Mouse (Mus musculus) kidney, adult 11 months (tissue): ENCODE results near the gene Pla2g12b.
"Not testable (repeated sequence)": the region's sequence is repeated elsewhere in the genome, so short reads cannot be mapped to it uniquely, and the experiment has no call there.

Source experiments
- DNase-seq: peaks from one replicate; pipeline ENCODE4 v3.0.0; 2022

Gene Pla2g12b

DNA sequence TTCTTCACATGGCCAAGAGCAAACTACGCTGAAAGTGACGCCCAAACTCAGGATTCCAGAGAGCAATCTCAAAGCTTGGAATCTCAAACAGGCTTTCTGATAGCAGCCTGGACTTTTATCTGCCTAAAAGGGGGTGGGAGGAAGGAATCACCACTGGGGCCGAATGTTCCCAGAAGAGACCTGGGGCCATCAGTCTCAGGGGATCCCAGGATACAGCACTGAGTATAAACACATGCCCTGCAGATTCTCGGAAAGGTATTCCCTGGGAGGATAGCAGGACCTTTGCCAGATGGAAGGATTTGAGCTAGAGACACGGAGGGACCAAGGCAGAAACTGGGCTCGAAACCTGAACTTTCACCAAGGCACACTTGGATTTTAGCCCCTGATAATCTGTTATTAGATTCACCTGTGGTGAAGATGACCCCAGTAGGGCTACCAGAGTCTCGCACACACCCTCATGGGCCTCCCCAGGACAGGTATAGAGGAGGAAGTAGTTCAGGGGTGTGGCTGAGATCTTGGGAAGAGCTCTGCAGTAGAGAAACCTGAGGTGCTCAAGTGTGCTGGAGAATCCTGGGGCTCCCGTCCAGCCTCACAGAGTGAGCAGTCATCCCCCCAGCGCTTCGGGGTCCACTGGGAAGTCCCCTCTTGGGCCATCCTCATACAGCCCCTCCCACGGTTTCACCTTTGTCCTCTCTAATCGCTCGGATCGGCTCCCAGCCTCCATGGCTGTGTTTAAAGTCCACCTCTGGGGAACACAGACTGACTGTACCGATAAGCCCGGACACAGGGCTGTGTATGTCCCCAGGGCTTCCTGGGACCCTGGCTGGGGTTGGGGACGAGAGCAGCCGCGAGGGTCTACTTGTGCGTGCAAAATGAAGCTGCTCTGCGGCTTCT, at the start of gene Pla2g12b:
Gene Pla2g12b, plus strand, starts transcription at position 762 of the 894 bp plus-strand sequence.
- no peak for DNase-seq

DNA sequence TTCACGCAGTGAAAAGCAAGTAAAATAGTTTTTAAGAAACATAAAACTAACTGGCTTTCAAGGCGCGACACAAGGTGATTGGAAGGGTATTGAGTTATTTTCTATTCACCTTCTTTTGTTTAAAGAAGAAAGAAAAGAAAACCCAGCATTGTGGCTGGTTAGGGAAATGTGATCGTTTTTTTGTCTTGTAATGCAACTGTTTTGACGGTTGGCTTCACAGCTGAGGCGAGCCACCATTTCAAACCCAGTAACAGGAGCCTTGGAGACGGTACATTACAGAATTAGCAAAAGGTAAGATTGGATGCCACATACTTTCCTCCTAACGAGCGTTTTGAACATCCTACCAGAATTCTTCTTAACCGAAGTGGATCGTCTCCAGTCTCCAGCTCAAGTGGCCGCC, 49.3 kb upstream of the Pla2g12b start:
- no peak for DNase-seq

DNA sequence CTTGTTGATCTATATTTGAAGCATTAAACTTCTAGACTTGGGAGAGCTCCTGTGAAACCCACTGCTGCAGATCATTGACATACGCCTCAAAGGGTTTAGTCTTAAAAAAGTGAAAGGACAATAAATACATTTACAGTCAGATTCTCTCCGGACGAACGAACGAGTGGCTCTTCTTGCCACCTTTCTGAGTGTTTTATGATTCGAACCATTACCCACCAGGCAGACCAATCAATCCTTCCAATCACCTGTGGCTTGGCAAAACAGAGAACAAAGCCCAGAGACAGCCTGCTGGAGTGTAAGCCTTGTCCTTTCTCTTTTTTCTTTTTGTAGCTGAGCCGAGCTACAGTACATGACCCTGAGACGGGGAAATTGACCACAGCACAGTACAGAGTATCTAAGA, 48.4 kb upstream of the Pla2g12b start:
- no peak for DNase-seq

DNA sequence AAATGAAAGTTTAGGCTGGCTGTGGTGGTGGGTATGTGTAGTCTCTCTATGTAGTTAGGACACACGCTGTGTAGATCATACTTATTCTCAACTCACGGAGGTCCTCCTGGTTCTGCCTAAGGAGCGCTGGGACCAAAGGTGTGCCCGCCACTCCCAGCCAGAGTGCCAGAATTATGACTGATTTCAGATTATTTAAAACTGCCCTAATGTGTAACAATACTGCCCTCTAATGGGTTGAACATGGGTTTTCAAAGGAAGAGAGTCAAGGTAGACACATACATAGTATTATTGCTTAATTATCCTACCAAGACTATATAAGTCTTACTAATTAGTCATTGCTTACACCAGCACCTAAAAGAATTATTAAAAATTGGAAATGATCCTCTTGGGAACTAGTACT, 44.7 kb upstream of the Pla2g12b start:
- no peak for DNase-seq

DNA sequence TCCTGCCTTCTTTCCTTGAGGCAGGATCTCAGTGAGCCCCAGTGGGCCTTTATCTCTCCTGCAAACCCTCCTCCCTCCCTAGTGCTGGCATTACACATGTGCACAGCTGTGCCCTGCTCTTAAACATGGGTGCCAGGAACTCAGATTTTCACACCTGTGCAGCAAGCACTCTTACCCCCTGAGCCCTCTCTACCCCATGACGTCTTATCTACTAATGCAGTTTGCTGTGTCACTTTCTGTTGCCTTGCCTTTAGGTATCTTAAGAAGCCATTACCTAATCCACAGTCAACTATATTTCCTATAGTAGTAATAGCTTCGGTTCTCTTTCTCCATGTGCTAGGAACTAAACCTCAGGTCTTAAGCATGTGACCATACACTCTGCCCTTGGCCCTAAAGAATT, 40.3 kb upstream of the Pla2g12b start:
- DNase-seq, result no peak

DNA sequence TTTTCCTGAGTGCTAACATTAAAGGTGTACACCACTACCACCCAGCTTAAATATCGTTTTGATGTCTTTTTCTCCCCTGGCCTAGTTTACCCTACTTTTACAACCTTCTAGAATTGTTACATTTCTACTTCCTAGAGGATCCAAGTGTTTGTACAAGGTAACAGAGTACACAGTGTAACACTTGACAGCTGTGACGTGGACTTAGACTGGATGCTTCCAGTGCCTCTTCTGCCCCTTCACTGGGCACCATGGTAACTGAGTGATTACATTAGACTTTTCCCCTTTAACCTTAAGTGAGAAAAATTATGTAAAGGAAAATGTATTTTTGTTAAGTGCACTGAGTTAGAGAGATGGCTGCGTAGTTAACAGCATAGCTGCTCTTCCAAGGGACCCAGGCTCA, 38.9 kb upstream of the Pla2g12b start:
- DNase-seq, result no peak

DNA sequence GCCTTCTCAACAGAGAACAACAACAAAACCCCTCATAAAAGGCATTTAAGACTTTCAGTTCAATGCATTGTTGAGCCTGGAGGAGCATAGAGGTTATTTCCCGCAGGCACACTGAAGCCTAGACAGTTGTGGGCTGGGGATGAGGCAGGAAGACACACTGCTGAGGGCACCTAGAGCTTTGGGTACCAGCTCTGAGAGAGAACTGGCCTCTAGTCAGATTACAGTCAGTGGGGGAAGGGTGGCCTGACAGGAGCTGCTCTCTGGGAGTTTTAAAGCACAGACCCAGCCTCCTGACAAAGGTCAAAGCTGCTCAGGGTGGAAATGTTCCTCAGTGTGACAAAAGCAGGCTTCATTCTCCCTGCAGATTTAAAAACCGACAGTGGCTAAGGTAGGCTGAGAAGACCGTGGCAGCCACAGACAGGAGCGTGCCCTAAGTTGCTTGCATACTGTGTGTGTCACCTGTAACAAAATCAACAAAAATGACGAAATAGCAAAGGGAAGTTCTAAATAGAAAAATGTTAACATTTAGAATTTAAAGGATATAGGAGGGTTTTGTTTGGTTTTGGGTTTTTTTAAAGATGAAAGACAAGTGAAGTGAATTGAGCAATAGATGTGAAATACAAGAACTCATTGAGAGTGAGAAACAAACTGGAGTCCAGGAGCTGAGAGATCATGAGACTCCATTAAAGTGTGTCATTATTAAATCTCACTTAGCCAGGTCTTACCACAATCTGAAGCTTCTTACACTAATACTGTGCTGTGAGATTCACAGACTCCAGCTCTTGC, 37.5 kb upstream of the Pla2g12b start:
- DNase-seq, result no peak

DNA sequence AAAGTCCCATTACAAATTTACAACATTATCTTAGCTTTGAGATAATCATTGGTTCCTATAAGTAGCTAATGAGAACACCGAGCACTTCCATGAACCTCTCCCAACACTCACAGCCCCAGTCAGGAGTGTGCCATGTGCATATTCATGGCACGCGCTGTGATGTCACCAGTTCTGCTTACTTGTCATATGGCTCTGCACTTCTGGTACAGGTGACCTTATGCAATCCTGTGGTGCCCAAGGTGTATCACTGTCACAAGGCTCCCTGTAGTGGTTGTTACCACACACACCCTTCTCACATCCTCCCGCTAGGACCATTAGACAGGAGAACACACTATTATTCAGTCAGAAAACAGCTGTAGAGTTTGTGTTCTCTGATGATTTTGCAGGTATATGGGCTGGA, 36.7 kb upstream of the Pla2g12b start:
- no peak for DNase-seq

DNA sequence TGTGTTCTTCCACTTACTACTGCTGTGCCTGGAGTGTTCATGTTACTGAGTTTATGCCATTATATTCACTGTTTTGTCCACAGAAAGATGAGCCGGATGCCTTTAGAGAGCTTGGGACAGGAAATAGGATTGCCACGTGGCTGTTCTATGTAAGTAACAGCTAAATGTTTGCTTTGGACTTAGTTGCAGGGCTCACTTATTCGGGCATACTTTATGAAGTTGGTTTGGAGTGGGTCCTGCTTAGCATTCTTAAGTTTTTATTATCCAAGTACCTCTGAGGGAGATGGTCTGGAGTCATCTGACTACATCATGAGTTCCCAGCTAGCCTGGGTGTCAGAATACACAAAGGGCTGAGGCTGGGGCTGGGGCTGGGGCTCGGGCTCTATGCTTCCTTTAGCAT, 36.3 kb upstream of the Pla2g12b start:
- no peak for DNase-seq

DNA sequence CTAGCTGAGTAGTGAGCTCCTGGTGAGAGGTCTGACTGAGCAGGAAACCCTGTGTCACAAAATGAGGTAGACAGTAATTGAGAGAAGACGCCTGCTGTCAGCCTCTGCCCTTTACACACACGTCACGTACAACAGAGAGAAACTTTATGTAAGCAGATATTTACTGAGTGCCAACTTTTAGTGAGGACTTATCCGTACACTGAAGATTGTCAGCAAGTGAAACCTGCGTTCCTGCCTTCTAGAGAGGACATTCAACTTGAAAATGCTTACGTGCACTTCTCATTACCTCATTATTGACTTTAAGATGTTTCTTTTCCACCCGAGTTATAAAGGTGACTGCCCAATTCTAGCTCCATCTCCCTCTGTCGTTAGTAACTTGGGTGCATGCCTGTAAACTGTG, 34.7 kb upstream of the Pla2g12b start:
- DNase-seq, result no peak

DNA sequence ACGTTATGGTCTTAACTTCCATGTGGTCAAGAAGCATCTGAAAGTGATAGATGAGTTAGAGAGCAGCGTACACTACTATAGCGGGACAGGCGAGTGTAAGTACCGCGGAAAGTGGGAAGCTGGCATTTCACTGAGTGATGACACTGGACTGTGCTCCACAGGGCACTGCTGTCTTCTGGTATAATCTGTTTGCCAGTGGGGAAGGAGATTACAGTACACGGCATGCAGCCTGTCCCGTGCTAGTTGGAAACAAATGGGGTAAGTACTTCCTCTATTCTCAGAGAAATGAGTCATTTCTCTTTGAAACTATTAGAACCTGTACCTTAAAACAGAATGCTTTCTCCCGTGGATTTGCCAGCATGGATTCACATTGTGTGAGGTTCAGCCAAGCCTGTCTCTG, 34.0 kb upstream of the Pla2g12b start:
- DNase-seq, result no peak

DNA sequence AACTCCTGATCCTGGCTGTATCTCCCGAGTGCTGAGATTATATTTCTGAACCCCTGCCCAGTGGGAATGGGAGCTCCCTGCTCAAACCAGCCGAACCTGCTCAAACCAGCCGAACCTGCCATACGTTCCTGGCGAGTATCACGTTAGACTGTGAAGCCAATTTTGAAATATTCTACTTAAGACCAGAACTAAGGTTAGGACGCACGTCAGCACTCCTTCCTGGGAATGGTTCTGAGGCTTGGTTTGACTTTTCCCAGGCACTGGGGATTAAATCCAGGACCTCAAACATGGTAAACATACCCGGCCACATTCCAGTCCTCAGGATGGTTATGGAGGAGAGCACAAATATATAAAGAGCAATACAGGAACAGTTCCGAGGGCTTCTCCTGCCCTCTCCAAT, 25.6 kb upstream of the Pla2g12b start:
- DNase-seq, result no peak

DNA sequence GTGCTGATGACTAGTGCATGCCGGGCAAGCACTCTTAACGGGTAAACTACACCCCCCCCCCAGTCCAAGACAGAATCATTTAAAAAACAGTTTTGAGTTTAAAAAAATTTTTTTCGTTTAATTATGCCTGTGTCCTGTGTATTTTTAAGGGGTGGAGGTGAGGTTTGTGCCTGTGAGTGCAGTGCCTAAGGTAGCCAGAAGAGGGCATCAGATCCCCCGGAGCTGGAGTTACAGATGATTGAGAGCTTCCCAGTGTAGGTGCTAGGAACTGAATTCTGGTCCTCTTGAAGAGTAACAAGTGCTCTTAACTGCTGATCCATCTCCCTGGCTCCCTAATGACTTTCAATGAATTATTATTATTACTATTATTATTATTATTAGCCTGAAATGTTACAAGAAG, 24.7 kb upstream of the Pla2g12b start:
- no peak for DNase-seq

DNA sequence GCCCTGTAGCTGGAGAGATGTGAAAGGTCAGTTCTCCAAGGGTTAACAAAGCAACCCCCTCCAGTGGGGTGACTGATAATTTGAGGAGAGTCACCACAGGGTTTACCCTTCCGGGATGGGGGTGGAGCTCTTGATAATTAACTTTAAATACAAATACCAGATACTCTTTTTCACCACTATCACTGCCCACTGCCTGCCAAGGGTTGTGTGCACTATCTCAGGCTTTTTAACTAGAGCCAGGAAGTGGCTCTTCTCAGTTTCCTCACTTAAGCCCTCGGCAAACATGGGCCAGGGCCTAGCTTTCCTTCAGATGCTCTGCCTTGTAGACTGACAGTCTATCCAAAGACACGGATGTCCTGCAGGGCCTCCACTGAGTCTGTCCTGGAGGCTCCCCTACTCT, 23.5 kb upstream of the Pla2g12b start:
- DNase-seq, result no peak

DNA sequence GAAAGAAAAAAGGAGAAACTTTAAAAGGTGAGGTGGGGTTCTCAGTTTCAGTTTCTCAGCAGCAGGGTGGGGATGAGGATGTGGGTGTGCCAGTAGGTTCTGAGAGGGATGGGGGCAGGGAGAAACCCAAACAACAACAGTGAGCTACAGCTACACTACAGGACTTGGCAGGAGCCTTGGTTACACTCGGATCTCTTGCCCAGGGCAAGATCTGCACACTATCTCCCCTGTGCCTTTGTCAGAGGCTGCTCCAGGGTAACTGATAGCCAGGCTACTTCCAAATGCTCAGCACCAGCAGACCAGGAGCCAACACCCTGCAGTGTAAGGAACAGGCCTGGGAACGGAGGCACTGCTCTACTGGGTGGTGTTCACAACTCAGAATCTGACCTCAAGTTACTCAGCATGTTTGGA, 23.0 kb upstream of the Pla2g12b start:
- DNase-seq, result no peak

DNA sequence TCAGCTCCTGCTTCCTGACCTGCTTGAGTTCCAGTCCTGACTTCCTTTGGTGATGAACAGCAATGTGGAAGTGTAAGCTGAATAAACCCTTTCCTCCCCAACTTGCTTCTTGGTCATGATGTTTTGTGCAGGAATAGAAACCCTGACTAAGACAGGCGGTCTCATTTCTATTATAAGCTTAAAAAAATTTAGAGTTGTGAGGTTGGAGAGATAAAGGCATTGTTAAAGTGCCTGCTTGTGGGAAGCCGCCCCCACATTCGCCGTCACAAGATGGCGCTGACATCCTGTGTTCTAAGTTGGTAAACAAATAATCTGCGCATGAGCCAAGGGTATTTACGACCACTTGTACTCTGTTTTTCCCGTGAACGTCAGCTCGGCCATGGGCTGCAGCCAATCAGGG, 21.9 kb upstream of the Pla2g12b start:
- not testable (repeated sequence) for DNase-seq

DNA sequence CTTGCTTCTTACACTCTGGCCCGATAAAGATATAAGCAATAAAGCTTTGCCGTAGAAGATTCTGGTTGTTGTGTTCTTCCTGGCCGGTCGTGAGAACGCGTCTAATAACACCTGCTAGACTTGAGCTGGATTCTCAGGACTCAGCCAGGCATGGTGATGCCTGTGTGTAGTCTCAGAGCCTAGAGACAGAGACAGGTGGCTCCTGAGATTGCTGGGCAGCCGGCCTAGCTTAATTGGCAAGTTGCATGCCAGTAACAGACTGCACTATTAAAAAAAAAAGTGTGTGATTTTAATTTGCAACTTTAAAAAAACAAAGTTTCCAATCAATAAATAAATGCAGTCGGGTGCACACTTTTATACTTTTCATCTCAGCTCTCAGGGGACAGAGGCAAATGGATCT, 16.5 kb upstream of the Pla2g12b start:
- DNase-seq, result no peak

DNA sequence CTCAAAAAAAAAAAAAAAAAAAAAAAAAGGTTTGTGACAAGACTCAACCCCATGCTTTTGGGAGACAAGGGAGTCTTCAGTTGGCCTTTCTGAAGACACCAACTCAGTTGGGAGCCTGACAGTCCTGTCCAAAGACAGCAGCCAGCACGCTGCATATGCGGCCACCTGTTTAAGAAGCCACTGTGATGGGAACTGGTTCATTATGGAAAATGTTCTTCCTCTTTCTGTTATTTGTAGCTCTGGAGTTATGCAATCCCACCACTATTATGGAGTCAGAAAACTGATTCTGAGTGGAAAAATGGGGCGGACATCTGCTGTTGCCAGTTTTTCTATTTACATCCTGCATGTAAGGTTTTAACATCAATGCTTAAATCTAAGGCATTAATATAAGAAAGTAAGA, 13.8 kb upstream of the Pla2g12b start:
- DNase-seq, result no peak

DNA sequence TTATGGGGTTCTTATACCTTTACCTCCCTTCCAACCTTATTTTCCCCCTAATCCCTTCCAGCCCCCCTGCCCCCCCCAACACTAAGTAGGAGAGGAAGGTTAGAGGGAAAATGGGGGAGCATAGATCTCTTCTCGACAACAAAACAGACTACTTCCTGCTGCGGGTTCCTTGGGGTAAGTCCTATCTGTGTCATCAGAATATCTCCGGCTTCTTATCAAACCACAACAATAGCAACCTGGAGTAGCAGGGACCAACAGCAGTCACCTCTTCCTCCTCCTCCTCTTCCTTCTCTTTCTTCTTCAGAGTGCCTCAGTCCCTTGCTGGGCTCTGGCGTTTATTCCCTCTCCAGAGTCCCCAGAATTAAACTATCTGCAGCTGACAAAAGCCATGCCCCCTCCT, 11.6 kb upstream of the Pla2g12b start:
- no peak for DNase-seq

DNA sequence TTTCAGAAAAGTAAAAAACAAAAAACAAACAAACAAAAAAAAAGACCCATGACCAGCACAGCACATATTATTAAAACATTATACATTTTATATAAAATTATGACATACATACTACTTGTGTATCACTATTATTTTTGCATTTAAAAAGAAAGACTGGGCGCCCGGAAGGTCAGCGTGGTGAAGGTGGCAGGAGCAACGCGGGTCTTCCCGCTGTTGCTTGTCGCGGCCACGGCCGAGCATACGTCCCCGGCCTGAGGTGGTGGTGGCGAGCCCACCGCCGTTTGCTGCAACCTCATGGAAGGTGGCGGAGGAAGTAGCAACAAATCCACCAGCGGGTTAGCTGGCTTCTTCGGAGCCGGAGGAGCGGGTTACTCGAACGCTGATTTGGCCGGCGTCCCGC, 8.0 kb upstream of the Pla2g12b start, which contains the start of gene Gm10273:
Gene Gm10273, plus strand, starts transcription at position 172 of the 400 bp plus-strand sequence.
- not testable (repeated sequence) for DNase-seq

DNA sequence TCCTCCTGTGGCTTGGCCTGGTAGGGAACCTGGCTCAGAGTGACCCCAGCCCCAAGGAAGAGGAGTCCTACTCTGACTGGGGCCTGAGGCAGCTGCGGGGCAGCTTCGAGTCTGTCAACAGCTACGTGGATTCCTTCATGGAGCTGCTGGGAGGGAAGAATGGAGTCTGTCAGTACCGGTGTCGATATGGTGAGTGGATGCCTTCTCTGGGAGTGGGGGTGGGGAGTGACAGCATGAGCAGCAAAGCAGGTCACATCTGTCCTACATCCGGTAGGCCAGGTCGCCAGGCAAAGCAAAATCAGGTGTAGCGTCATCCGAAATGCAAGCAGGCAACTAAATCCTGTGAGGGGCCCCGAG, 311 bp downstream of the Pla2g12b start:
- no peak for DNase-seq

DNA sequence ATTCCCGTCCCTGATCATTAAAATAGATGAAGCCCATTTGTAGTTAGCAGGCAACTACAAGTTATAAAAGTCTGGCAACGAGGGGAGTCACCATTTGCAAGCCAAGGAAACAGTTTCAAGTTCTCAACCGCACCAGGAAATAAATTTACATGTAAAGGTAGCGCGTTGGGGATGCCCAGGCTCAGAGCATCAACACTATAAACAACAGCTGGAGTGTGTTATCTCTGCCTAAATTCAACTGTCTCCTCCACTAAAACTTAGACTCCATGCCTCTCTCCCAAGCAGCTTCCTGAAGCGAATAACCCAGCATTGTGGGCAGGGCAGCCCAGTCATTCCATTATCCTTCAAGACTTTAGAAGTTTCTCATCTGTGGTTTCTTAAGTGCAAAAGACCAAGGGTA, 5.0 kb downstream of the Pla2g12b start:
- DNase-seq, result no peak

DNA sequence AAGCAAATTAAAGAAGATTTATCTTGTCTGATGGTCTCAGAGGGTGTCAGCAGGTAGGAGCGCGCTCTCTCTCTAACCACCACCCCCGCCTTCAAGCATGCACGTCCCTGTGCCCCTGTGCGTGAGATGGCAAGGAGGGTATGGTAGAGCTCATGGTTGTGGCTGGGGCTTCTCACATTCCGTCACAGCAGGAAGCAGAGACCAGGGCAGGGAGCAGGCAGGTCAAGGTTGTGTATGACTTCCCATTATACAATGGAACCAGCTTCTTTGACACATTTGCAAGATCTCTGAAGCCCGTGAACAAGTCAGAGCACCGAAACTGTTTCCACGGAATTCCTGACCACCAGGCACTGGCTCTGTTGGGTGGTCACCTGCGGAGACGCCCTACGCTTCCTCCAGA, 6.8 kb downstream of the Pla2g12b start:
- no peak for DNase-seq

DNA sequence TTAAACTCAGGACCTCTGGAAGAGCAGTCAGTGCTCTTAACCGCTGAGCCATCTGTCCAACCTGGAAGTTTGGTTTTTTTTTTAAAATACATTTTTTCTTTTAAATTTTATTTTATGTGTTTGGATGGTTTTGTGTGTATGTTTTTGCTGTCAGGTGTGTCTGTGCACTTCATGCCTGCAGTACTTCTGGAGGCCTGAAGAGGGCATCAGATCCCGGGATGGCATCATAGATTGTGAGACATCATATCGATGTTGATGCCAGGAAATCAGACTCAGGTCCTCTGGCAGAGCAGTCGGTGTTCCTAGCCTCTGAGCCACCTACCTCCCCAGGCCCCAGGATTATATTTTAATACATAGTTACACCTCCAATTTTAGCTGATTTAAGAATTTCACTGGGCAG, 10.3 kb downstream of the Pla2g12b start:
- DNase-seq, result no peak
